Mouse (Mus musculus): ENCODE results near the gene Mybbp1a. TPM values are rescaled to one million over a fixed set of nuclear protein-coding genes. Genes with fewer than 3 reads are reported as not detected.
A peak's percentile ranks its signal among the peaks of the same experiment; 100 is the strongest.

The Mybbp1a gene
- polyA plus RNA-seq, 1 experiment from 2014 or later: 164 TPM

- Histone ChIP-seq H3K4me2 (replicated peaks) (no peak overlapping the region), H3K9ac (no peak overlapping the region), H3K27me3 (peaks cover 39% of the 10 kb centered on the region), H3K4me3 (no peak overlapping the region), H3K36me3 (no peaks in the 10 kb centered on the region), H3K4me1 (peaks cover 46% of the 10 kb centered on the region), H3K9me3 (no peaks in the 10 kb centered on the region), H3K27ac (no peak overlapping the region)
- 53% methylated on average over 8 of the region's 8 CpGs for WGBS
- ATAC-seq (ENCODE audit: low FRiP score, low read depth): no peak
Measured at GRCm38 (mm10) chr11:72406079-72406675, 35.0 kb upstream of the Mybbp1a start.

GRCm38 (mm10) chr11:72407081-72407480, 34.1 kb upstream of the Mybbp1a start:
- no peak overlapping the region for H3K4me3 ChIP-seq
- no peak overlapping the region for H3K9ac ChIP-seq
- H3K4me2 ChIP-seq (replicated peaks): no peak overlapping the region
- 22% methylated on average over 3 of the region's 3 CpGs for WGBS
- H3K36me3 ChIP-seq: no peaks in the 10 kb centered on the region
- H3K27ac ChIP-seq: no peak overlapping the region
- no peak for ATAC-seq (ENCODE audit: low FRiP score, low read depth)
- H3K4me1 ChIP-seq: peaks cover 55% of the 10 kb centered on the region
- no peaks in the 10 kb centered on the region for H3K9me3 ChIP-seq
- peaks cover 41% of the 10 kb centered on the region for H3K27me3 ChIP-seq

DNA sequence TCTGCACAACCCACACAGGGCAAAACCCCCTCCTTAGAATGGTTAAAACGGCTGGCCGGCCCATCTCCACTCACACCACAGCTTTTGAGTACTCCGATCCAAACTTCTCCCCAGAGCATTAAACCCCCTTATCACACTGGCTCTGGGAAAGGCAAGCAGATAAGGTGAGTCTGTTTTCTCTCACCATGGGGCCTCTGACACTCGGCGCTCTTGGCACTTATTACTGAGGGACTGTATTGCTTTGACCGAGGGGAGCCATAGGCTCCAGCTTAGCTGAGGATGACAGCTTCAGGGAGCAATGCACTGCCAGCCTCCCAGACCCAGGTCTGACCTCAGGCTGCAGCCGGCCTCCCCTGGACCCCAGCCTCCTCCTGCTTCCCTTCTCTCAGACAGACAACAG, 33.6 kb upstream of the Mybbp1a start:
- H3K4me1 ChIP-seq: peaks cover 55% of the 10 kb centered on the region
- peaks cover 41% of the 10 kb centered on the region for H3K27me3 ChIP-seq
- no peak for ATAC-seq (ENCODE audit: low FRiP score, low read depth)
- H3K9me3 ChIP-seq: no peaks in the 10 kb centered on the region
- WGBS: 18% methylated on average over 7 of the region's 7 CpGs
- peak overlapping the region; percentile 30 for H3K4me2 ChIP-seq (replicated peaks)
- no peak overlapping the region for H3K4me3 ChIP-seq
- no peak overlapping the region for H3K9ac ChIP-seq
- H3K27ac ChIP-seq: no peak overlapping the region
- no peaks in the 10 kb centered on the region for H3K36me3 ChIP-seq

DNA sequence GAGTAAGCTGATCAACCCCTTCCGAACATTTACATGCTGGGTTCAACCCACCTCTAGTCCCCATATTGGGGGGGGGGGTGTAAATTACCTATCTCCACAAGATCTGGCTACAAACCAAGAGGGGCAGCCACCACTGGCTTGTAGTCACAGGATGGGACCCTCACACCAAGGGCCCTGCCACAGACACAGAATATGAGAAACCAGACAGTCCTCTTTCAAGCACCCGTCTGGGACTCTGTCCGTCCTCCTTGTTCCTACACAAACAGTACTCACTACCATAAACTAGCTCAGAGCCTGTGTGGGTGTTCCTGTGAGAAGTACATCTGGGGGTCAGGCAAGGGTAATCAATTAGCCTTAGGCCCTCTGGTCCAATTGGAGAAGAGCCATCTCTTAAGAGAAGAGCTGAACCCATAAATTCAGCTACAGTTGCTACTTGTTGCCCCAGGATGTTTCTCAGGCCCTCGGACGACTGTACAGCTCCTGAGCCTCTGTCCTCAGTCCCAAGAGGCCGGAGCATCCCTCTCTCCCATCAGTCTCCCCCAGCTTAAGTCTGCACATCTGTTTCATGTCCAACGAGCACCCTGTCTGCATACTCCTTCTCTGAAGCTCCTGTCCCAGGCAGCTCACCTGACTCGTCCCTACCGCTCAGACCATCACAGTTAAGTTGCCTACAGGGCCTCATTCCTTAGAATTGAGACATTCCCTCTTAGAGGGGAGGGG, 32.5 kb upstream of the Mybbp1a start:
- 27% methylated on average over 9 of the region's 9 CpGs for WGBS
- Histone ChIP-seq H3K4me2 (replicated peaks) (peak overlapping the region; percentile 99), H3K27ac (no peak overlapping the region), H3K36me3 (no peaks in the 10 kb centered on the region), H3K4me3 (0 out of 2 replicates have a peak overlapping the region, but pooled peaks have one; percentile 72), H3K27me3 (peaks cover 41% of the 10 kb centered on the region), H3K9ac (no peak overlapping the region), H3K4me1 (peaks cover 61% of the 10 kb centered on the region), H3K9me3 (no peaks in the 10 kb centered on the region)
- no peak for ATAC-seq (ENCODE audit: low FRiP score, low read depth)

DNA sequence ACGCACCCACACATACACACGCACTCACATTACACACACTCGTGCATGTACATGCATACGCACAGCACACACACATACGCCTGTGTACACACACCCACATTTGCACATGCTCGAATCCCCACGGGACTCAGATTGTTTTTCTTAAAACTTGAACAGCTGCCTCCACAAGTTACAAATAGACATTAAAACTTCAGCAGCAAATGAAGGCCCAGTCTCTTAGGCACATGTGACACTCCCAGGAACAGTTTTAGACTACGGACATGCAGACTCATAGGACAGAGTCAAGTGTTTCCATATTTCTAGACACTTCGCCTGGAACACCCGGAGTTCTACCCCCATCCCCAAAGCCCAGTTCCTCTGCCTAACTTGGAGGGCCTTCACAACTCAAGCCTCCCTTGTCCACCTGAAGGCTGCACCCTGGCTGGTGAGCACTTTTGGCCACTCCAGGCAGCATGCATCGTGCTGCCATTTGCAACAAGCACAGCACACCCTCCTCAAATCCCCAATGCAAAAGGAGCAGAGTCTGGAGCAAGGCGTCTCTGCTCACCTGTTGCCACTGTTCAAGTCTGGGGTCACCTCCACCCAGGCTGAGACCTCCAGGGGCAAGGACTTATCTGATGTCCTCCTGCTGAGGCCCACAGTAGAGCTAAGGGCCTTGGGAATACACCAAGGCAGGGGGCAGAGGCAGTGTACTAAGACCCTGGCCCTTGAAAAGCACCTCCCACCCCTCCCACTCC, 31.3 kb upstream of the Mybbp1a start:
- Histone ChIP-seq H3K4me3 (peak overlapping the region; percentile 72), H3K9ac (peak overlapping the region; percentile 54), H3K27me3 (peaks cover 39% of the 10 kb centered on the region), H3K9me3 (no peaks in the 10 kb centered on the region), H3K4me1 (peaks cover 61% of the 10 kb centered on the region), H3K36me3 (no peaks in the 10 kb centered on the region), H3K4me2 (replicated peaks) (peak overlapping the region; percentile 99), H3K27ac (no peak overlapping the region; the same call in 1 of the 2 replicates)
- WGBS: 51% methylated on average over 12 of the region's 12 CpGs
- no peak for ATAC-seq (ENCODE audit: low FRiP score, low read depth)

DNA sequence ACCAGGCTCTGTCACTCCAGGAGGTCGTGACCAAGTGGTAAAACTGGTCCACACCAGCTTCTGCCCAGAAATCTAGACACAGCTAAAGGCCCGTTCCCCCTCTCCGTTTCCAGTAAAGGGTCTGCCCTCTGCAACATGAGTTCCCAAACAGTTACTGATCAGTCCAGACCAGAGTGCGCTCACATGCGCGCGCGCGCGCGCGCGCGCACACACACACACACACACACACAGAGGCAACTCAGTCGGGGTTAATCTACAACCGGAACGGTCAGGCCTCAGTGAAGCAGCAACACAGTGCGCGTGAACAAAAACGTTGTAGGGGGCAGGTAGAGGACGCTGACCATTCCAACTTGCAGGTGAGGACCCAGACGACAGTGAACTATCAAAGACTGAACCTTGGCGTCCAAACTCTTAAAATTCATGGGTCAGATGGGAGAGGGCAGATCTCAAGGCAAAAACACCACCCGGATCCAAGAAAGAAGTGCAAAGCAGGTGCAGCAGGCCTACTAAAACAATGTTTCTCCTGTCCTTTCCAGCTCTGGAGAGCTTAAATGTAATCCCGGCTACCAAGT, 30.5 kb upstream of the Mybbp1a start:
- Histone ChIP-seq H3K4me3 (peak overlapping the region; percentile 72), H3K27ac (no peak overlapping the region; the same call in 1 of the 2 replicates), H3K27me3 (peaks cover 37% of the 10 kb centered on the region), H3K9ac (peak overlapping the region; percentile 74), H3K36me3 (no peaks in the 10 kb centered on the region), H3K9me3 (no peaks in the 10 kb centered on the region), H3K4me1 (peaks cover 61% of the 10 kb centered on the region), H3K4me2 (replicated peaks) (peak overlapping the region; percentile 99)
- WGBS: 2% methylated on average over 25 of the region's 25 CpGs
- ATAC-seq (ENCODE audit: low FRiP score, low read depth): no peak

GRCm38 (mm10) chr11:72411093-72411921, 29.8 kb upstream of the Mybbp1a start, which contains the start of gene Smtnl2:
Smtnl2 (minus strand) TSS chr11:72411713.
- under 1% methylated on average over 85 of the region's 86 CpGs for WGBS
- H3K27me3 ChIP-seq: peaks cover 36% of the 10 kb centered on the region
- H3K27ac ChIP-seq: peak within 1 kb of the TSS; percentile 48
- H3K9ac ChIP-seq: peak within 1 kb of the TSS; percentile 74
- peak within 1 kb of the TSS; percentile 99 for H3K4me2 ChIP-seq (replicated peaks)
- no peaks in the 10 kb centered on the region for H3K9me3 ChIP-seq
- peak within 1 kb of the TSS; percentile 72 for H3K4me3 ChIP-seq
- ATAC-seq (ENCODE audit: low FRiP score, low read depth): peak; percentile 91
- no peaks in the 10 kb centered on the region for H3K36me3 ChIP-seq
- H3K4me1 ChIP-seq: peaks cover 57% of the 10 kb centered on the region

DNA sequence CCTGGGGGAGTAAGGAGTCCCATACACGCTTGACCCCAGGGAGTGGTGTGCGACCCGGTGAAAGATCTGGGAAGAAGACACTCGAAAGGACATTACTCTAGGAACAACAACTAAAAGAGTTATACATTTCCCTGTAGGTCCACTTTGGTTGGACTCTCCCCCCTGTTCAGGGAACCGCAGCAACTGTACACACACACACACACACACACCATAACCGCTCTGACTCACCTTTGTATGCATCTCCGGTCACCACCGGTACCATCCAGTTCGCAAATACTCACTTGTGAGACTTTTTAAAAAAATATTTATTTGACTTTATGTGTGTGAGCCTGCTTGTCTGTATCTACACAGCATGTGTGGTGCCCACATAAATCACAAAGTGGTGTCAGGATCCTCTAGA, 29.2 kb upstream of the Mybbp1a start:
- 34% methylated on average over 9 of the region's 9 CpGs for WGBS
- Histone ChIP-seq H3K9ac (peak overlapping the region; percentile 74), H3K4me3 (peak overlapping the region; percentile 72), H3K9me3 (no peaks in the 10 kb centered on the region), H3K27me3 (peaks cover 30% of the 10 kb centered on the region), H3K4me2 (replicated peaks) (peak overlapping the region; percentile 99), H3K27ac (no peak overlapping the region), H3K4me1 (peaks cover 51% of the 10 kb centered on the region), H3K36me3 (no peaks in the 10 kb centered on the region)
- ATAC-seq (ENCODE audit: low FRiP score, low read depth): no peak

- no peak overlapping the region for H3K4me2 ChIP-seq (replicated peaks)
- WGBS: 60% methylated on average over 7 of the region's 7 CpGs
- peaks cover 52% of the 10 kb centered on the region for H3K4me1 ChIP-seq
- peaks cover 23% of the 10 kb centered on the region for H3K27me3 ChIP-seq
- H3K27ac ChIP-seq: no peak overlapping the region
- no peaks in the 10 kb centered on the region for H3K9me3 ChIP-seq
- no peak overlapping the region for H3K4me3 ChIP-seq
- H3K36me3 ChIP-seq: no peaks in the 10 kb centered on the region
- ATAC-seq (ENCODE audit: low FRiP score, low read depth): no peak
- H3K9ac ChIP-seq: no peak overlapping the region
Measured at GRCm38 (mm10) chr11:72413016-72413415, 28.1 kb upstream of the Mybbp1a start.

DNA sequence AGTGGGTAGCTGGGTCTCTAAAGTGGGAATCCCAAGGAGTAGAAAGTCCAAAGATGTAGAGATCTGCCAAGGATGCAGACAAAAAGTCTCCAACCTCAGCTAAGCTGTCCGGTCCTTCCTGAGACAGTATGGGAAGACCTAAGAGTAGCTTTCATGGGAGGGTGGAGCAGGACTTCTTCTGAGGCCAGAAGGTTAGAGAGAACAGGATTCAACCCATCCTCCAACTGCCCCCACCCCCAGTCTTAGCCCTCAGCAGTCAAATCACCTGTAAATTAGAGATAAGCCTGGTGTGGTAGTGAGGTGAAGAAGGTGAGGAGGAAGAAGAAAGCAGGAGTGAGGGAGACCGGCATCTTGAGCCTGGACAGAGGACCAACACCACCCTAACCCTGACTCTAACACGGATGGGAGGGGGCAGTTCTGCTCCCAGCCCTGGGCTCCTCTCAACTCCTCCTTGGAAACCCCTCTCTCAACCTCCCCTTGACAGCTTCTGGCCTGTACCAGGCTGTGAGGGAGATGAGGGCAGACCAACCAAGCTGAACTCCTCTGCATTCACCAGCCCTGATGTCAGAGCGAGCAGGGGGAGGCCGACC, 27.5 kb upstream of the Mybbp1a start:
- Histone ChIP-seq H3K36me3 (no peaks in the 10 kb centered on the region), H3K27ac (no peak overlapping the region), H3K4me1 (peaks cover 49% of the 10 kb centered on the region), H3K27me3 (peaks cover 17% of the 10 kb centered on the region), H3K4me2 (replicated peaks) (no peak overlapping the region), H3K9me3 (no peaks in the 10 kb centered on the region), H3K4me3 (no peak overlapping the region), H3K9ac (no peak overlapping the region)
- no peak for ATAC-seq (ENCODE audit: low FRiP score, low read depth)
- WGBS: 64% methylated on average over 5 of the region's 5 CpGs

GRCm38 (mm10) chr11:72415155-72415554, 26.0 kb upstream of the Mybbp1a start:
- 74% methylated on average over 8 of the region's 8 CpGs for WGBS
- H3K36me3 ChIP-seq: no peaks in the 10 kb centered on the region
- peaks cover 8% of the 10 kb centered on the region; the same call in 1 of the 2 replicates for H3K27me3 ChIP-seq
- ATAC-seq (ENCODE audit: low FRiP score, low read depth): no peak
- no peak overlapping the region for H3K4me2 ChIP-seq (replicated peaks)
- no peak overlapping the region for H3K27ac ChIP-seq
- no peak overlapping the region for H3K4me3 ChIP-seq
- H3K9me3 ChIP-seq: no peaks in the 10 kb centered on the region
- H3K4me1 ChIP-seq: peaks cover 35% of the 10 kb centered on the region
- no peak overlapping the region for H3K9ac ChIP-seq

Data from limb, embryonic 13.5 days (tissue).